Mouse (Mus musculus) left cerebral cortex, adult 6 months (tissue): ENCODE data around the gene Pradc1. TPM values are rescaled to one million over a fixed set of nuclear protein-coding genes. Genes with fewer than 3 reads are reported as not detected.

ENCODE experiments used
- long read RNA-seq, 2 experiments: library from polyadenylated mRNA; unstranded; transcript quantifications; one replicate each; pipeline ENCODE4 v2.0.0; 2019 to 2020
- polyA plus RNA-seq: library from polyadenylated mRNA; unstranded; fragments of <200 nt; fragmentation: Nextera tagmentation; gene quantifications from 2 replicates; pipeline ENCODE4 v1.2.3, GENCODE M21; 2021

Gene Pradc1
- polyA plus RNA-seq = 43.8 and 46.2 TPM in 2 replicates
- long read RNA-seq, experiment 1, transcript Pradc1-201 (5 exons, 1,038 nt) = major isoform, 10 of 33 reads
- long read RNA-seq, experiment 1, partial matches to known transcripts = 7 of 33 reads
- long read RNA-seq, experiment 1, other reads (novel, unspliced or antisense) = 11 of 33 reads
- long read RNA-seq, experiment 2, transcript Pradc1-203 (3 exons, 339 nt) = minor isoform, 5 of 42 reads
- long read RNA-seq, experiment 2, transcript Pradc1-201 (5 exons, 1,038 nt) = major isoform, 14 of 42 reads
- long read RNA-seq, experiment 2, transcript Pradc1-204 (5 exons, 953 nt) = minor isoform, 5 of 42 reads
- long read RNA-seq, experiment 2, partial matches to known transcripts = 1 of 42 reads
- long read RNA-seq, experiment 2, other reads (novel, unspliced or antisense) = 13 of 42 reads

DNA sequence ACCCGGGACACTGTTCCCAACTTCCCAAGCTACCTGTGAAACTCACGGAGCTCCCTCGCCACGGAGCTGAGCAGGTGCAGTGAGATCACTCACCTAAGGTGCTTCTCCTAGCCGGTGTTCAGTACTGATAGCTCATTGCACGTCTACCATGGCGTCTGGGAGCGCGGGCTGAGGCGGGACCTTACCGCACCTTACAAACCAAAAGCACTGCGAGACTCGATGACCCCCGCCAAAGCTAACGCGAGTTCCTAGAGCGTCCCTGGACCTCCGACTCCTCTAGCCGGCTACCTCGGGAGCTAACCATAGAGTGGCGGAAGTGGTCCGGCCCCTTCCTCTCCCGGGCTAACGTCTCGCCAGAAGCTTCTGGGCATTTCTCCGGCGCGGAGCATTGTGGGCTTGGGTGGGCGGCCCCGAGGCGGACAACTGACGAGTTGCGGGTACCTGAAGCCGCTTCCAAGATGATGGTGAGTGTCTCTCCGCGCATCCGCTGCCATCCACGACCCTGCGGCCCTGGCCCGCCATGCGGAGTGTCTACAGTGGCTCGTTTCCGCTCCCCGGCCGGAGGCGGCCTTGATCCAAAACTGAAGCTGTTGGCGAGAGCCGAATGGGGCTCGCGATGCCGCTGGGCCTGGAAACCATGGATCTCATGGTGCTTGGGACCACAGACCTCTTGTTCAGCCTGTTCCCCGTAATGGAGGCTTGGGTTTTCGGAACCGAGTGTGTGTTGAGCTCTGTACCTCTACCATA is at the start of gene Pradc1:
Gene Pradc1, minus strand, starts transcription at position 307 of the 747 bp plus-strand sequence.

GRCm38 (mm10) chr6:85450697-85451663 is 790 bp downstream of the Pradc1 start, which contains the start of gene Cct7:
Gene Cct7 (plus strand): TSS chr6:85451514.

GRCm38 (mm10) chr6:85431842-85432431 is 19.8 kb downstream of the Pradc1 start, which contains the start of gene Smyd5:
Gene Smyd5 (plus strand): TSS chr6:85431989.

DNA sequence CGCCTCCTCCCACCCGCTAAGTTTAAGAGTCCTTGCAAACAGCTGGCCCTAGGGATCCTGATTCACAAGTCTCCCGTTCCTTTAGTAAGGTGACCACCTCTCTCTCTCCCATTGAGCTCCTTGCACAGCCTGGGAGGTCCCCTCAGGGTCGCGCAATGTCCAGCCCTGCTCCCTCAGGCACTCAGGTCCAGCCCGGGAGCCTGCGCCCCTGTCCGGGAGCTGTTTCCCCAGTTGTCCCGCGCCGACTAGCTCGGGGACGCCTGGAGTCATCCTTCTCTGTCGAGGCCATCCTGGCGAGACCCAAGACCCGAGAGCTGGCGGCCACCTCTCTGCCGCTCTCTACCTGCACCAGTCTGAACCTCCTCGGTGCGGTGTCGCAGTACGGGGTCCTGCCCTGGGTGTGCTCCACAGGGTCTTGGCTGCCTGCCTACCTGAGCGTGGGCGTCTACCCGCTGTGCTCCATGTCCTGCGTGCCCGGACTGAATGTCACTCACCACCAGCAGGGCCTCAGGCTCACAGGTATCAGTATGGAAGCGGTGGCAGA is 27.9 kb downstream of the Pradc1 start, which contains the start of gene Noto:
Gene Noto, plus strand, starts transcription at position 51 of the 544 bp plus-strand sequence.

Other genes with a start within 250 kb of the Pradc1 start
- 295 and 332 TPM in 2 replicates for gene Sfxn5, start 118.5 kb downstream of the Pradc1 start, polyA plus RNA-seq
- gene Rab11fip5, start 77.3 kb downstream of the Pradc1 start, polyA plus RNA-seq = 8.0 and 17.1 TPM in 2 replicates
- gene Noto, start 28.1 kb downstream of the Pradc1 start, polyA plus RNA-seq = not detected in 2 replicates
- gene Smyd5, start 20.0 kb downstream of the Pradc1 start, polyA plus RNA-seq = 23.9 and 24.7 TPM in 2 replicates
- 262 and 371 TPM in 2 replicates for gene Cct7, start 456 bp downstream of the Pradc1 start, polyA plus RNA-seq
- 13.2 and 15.0 TPM in 2 replicates for gene Fbxo41, start 51.0 kb upstream of the Pradc1 start, polyA plus RNA-seq
- 6.2 and 72.1 TPM in 2 replicates for gene Egr4, start 61.6 kb upstream of the Pradc1 start, polyA plus RNA-seq
- gene Alms1, start 135.6 kb upstream of the Pradc1 start, polyA plus RNA-seq = 0.43 and 0.53 TPM in 2 replicates